Mouse (Mus musculus) embryo, embryonic 10 days (tissue): ENCODE results near the gene Slc22a18.
"Not testable (repeated sequence)": the region's sequence is repeated elsewhere in the genome, so short reads cannot be mapped to it uniquely, and the experiment has no call there.

Experiments used
- DNase-seq: peaks from one replicate; pipeline ENCODE4 v3.0.0-alpha.2; 2015; ENCODE audit warnings: low spot score

Gene Slc22a18

DNA sequence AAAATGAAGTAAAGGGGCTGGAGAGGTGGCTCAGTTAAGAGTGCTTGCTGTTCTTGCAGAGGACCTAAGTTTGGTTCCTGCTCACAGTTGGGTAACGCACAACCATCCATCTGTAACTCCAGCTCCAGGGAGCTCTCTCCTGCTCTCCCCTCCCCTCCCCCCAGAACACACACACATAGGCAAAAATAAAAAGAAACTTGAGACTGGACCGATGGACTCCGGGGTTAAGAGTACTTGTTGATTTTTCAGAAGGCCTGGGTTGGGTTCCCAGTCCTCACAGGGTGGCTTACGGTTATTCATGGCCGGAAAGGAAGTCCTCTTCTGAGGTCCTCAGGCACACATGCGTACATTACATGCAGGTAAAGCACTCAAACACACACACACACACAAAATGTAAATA lies 30.4 kb downstream of the Slc22a18 start:
- no peak for DNase-seq

DNA sequence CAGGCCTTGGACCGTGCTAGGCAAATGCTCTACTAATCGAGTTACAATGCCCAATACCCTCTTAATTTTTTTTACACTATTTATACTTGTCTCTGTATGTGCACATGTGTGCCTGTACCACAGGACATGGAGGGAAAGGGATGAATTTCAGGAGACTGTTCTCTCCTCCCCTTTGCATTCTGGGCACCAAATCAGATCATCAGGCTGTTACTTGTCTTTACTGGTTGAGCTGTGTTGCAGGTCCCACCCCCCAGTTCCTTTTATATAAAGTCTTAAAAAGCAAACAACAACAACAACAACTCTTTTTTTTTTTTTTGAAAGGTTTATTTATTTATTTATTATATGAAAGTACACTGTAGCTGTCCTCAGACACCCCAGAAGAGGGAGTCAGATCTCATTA lies 31.9 kb downstream of the Slc22a18 start:
- DNase-seq: no peak

DNA sequence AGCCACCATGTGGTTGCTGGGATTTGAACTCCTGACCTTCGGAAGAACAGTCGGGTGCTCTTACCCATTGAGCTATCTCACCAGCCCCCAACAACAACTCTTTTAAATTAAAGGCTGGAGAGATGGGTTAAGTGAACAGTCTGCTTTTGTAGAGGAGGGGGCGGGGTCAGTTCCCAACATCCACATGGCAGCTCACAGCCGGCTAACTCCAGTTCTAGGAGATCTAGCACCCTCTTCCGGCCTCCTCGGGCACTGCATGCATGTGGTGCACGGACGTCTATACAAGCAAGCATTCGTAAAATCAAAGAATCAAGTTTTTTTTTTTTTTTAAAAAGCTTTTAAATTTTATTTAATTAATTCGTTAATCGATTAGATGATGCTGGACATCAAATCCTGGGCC lies 32.3 kb downstream of the Slc22a18 start:
- DNase-seq: peak; percentile 78

DNA sequence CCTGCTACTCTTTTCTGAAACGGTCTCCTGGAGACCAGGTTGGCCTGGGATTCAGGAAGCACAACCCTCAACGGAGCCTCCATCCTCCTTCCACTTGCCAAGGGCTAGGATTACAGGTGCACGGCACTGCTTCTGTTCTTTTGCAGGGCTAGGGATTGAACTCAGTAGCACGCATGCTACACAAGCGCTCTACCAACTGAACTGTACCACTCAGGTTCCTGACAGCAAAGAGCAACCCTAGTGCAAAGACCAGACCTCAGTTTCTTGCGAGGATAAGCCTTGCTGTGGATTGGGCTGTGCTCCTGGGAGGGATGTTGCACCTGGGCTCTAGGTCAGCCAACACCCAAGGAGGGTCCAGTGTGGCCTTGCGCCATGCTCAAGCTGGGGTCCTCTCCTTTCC lies 32.7 kb downstream of the Slc22a18 start:
- DNase-seq: no peak

DNA sequence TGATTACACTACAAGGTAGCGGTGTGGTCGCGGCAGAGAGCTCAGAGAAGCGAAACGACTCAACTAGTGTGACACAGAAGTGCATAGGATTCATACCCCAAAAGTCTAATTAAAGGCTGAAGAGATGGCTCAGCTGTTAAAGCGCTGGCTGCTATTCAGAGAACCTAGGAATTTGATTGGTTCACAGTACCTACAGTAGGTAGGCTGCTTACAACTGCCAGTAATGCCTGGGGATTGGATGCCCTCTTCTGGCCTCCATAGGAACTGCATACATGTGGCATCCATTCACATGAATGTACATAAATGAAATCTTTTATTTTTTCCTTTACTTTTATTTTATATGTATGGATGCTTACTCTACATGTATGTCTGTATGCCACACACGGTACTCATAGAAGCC lies 33.1 kb downstream of the Slc22a18 start:
- DNase-seq: peak; percentile 73

DNA sequence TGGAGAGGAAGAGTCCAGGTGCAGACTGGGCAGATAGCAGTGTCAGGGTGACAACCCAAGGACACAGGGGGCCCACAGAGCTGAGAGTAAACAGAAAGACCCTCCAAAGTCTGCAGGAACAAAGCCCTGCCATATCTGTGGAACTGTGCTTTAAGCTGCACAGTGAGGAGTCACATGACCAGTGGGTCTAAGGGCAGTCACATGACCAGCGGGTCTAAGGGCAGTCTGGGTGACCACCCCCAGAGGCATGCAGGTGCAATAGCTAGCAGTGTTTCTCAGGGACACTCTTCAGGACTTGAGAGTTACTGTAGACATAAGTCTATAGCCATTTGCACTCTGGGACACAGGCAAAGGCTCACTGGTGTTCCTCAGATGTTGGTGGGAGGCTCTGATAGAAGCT lies 36.0 kb downstream of the Slc22a18 start:
- DNase-seq: no peak

DNA sequence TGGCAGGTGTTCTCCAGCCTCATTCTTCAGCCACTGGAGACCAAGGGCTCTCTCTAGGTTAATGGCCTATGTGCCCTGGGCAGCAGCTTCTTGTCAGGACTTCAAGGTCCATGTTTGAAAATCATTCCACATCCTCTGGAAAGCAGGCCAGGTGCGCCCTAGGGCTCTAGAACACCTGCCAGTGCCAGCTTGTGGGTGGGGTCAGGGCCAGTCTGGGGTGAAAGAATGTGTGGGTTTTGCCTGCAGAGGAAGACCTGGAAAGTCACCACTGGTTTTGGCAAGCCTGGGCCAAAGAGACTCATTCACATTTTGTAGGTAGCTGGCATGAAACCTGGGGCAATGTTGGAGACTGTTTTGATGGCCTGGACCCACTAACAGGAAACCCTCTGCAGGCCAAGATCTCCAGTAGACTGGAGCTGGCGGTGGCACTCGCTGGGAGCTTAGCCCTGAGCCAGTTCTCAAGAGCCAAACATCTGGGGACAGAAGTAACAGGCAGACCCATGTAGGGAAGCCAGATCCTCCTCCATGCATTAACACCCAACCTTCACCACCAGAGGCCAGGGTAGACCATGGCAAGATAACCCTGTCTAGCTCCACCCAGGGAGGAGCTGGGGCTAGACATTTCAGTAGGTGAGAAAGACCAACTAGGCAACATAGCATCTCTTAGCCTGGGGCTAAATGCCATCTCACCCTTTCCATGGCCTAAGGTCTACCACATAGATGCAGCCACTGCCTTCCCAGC lies 37.2 kb downstream of the Slc22a18 start:
- DNase-seq: no peak

DNA sequence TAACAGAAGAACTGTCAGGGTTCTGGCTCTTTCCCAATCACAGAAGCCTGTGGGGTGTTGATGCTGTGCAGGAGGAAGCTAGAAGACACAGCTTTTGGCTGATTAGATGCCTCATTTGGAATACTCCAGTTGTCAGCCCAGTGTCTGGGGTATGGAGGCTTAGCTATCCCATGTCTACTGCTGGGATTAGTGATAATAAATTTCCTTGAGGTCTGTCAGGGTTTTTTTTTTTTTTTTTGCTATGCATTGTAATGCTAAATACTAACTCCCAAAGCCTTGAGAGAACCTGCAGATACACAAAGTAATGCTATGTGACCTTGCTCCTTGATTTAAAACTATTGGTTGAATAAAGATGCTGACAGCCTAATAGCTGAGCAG lies 37.8 kb downstream of the Slc22a18 start:
- no peak for DNase-seq

DNA sequence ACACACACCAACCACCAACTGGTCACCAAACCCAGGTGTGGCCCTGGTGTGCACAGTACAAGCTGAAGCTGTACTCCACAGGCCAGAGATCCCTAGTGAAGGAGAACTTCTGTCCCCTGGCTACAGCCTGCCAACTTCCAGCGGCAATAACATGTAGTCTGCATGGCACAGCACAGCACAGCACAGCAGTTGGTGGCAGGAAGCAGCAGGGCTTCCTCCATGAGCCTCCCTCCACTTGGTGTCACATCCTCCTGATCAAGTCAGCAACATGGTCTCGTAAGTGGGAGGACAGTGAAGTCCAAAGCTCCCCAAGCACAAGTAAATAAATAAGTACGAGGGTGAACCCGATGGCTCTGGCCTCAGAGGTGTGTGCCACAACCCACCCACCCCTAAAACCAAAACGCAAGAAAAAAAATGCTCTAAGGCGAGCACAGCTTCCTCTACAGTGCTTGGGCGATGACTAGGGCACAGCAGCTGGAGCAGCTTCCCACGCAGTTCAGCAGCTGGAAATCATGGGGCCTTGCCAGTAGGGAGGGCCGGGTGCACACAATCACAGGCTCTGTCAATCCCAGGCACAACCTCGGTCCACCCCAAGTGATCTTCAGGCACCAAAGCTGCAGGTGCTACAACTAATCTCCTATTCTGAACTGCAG lies 40.4 kb downstream of the Slc22a18 start:
- DNase-seq: no peak

DNA sequence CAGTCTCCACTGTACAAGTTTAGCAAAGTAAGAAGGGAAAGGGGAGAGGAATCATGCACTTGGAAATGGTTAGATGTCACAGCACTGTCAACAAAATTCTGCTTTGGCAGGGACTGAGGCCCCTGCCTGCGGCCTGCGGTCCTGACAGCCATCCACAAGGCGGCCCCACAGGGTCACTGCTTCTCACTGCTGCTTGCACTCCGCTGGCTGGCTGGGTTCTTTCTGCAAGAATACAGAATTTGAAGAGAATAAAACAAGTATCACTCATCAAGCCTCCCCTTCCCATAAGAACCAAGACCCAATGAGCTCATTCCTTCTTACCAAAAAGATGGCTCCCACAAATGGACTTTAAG lies 40.9 kb downstream of the Slc22a18 start:
- DNase-seq: no peak

DNA sequence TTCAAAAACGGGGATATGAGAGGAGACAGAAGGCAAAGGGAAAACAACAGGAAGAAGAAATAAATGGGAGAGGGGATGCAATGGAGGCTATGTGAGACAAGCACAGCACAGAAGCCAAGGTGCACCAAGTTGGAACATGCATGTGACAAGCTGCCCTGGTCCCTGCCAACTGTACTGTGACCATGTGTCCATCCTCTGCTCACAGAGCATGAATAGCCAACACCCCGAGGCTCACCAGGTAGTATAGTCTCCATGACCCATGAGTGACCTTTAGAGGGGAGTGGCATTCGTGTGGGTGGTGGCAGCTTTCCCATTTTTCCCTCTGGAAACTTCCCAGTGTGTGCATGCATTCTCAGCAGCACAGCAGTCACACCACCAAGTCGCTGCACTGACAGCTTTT lies 45.8 kb downstream of the Slc22a18 start:
- DNase-seq: no peak

DNA sequence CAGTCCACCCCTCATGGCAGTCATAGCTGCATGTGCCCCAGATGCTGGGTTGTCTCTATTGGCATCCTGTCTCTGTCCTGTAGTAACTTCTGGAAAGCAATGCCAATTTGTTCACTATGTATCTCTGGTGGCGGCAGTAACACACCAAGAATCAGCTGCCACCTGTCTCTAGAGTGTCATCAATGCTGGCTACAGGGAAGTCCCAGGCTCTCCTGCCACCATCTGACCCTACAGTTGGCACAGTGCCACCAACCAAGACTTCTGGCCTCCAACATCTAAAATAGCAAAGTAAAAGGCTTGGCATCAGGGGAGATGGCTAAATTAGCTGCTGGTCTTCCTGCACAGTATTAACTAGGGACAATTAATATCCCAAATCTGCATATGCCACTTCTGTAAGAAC lies 58.9 kb downstream of the Slc22a18 start:
- no peak for DNase-seq

DNA sequence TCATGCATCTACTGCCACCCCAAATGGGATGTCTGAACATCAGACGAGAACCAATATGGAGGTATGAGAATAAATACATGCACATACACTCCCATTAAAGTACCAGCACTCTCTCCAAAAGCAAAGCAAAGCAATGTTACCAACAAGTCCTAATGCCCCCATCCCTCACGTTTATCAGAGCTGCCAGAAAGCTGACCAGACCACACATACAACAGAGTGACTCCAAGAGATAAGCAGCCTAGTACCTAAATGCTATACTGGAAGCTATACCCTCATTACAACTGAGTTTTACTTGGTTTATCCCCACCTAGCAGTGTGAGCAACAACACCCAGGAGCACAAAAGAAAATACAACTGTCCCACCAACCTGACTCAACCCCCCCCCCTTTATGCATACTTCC lies 59.7 kb downstream of the Slc22a18 start:
- no peak for DNase-seq

DNA sequence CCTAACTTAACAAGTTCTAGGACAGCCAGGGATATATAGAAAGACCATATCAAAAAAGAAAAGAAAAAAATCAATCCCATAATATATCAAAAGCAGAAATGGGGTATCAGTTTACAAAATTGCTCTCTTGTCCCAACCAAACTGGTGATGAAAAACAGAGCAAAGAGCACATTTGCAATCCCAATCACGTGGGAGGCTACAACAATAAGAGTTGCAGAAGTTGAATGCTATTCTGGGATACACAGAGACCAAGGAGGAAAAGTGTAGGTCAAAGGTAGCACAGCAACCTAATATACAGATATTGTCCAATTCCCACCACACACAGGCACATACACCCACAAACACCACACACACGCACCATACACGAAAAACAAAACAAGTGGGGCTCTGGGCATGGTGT lies 62.7 kb downstream of the Slc22a18 start:
- no peak for DNase-seq

DNA sequence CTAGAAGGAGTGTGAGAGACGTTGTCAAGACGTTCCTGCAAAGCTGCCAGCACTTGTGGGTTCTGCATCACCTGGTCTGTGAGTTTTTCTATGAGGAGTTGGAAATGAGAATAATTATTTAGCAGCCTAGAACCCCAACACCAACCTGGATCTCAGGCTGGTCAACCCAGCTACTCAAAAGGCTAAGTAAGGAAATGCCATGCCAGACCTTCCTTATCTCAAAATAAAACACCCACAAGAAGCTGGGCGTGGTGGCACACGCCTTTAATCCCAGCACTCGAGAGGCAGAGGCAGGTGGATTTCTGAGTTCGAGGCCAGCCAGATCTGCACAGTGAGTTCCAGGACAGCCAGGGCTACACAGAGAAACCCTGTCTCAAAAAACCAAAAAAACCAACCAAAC lies 64.7 kb downstream of the Slc22a18 start:
- not testable (repeated sequence) for DNase-seq

DNA sequence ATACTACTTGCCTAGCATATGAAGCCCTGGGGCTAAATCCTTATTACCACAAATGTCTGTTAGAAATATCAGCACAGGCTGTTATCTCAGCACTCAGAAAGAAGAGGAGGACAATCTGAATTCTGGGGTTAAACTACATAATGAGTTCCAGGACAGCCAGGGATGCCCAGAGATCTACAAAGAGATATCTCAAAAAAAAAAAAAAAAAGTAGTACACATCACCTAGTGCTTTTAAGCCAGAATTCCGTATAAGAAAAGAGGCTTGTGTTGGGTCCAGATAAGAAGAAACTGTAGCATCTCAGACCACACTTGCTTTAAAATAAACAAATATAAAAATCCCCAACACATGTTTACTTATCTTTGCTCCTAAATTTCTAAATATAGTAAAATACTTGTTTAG lies 65.1 kb downstream of the Slc22a18 start:
- no peak for DNase-seq

DNA sequence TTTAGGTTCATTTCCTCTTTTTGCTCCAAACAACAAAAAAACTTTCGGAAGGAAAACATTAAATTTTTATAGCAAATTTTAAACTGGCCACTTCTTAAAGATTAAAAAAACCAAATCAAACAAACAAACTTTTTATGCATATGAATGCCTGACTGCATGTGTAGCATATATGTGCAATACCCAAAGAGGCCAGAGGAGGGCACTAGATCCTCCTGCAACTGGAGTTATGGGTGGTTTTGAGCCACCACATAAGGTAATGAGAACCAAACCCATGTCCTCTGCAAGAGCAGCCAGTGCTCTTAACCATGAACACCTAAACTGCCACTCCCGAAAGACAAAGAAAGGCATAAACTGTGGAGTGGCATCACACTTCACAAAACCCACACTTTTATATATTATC lies 70.8 kb downstream of the Slc22a18 start:
- DNase-seq: peak; percentile 34

DNA sequence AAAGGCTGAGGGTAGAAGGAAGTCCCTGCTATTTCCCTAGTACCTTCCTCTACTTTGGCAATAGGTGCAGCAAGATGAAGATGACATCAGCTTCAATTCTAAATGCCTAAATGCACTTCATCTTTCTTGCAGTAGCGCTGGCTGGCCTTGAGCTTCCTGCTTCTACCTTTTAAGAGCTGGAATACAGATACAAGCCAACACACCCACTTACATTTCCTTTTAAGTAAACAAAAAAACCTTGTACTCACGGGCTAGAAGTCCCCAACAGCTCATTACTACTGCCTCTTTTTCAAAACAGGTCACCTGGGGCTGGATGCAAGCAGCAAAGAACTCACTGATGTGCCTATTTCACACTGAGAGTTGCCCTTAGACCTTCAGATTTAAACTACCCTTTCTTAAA lies 73.0 kb downstream of the Slc22a18 start:
- DNase-seq: no peak

DNA sequence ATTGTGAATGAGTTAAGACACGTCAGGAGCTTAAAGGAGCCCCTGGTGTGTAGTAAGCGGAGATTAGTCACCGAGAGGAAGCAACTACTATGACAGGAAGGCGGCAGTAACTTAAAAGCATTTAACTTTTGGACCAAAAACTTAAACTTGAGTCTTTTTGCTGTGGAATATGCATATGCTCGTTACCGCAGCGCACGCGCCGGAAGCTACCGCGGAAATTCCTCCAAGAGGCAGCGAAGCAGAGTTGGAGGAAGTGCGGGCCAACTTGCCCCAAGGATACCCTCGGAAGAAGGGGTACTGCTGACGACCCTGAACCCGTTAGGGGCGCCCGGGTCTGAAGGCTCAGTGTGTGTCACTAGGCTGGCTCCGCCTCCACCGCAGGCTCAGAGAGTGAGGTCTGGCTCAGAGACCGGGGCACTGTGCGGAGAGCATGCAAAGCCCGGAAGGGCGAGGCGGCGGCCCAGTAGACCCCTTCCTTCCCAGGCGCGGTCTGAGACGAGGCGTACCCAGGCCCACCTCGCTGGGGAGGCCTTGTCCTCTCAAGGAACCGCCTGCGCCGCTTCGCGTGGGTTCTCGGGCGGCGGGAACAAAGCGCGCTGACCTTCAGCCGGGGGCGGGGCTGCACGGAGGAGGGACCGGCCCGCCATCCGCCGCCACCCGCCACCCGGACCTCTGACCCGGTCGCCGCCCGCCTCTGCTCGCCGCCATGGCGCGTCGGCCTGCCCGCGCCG lies 74.9 kb downstream of the Slc22a18 start:
- DNase-seq: peak; percentile 76
